In genomic region chr11:4882892-4883627, GRCm38 (mm10) we compare ENCODE assay signal across 8 mouse cellular contexts. TPM values are rescaled to one million over a fixed set of nuclear protein-coding genes. Genes with fewer than 3 reads are reported as not detected.
DNase-seq lines count a peak whose midpoint lies in the region.

No protein-coding gene starts in this region.

- H3K4me3 ChIP-seq in embryonic facial prominence, embryonic 10.5 days, result no peak overlapping the region

- WGBS in embryonic facial prominence, embryonic 10.5 days, result 53% methylated on average over 14 of the region's 14 CpGs

- H3K36me3 ChIP-seq in embryonic facial prominence, embryonic 10.5 days (replicated peaks), result peaks cover 51% of the 10 kb centered on the region

- DNase-seq in adrenal gland, adult (ENCODE audit: inconsistent age in 2 of 2, low spot score in 1 of 2), result peak; percentile 21 to 64
- no peak for DNase-seq in adrenal gland, postnatal 4 days (ENCODE audit: low spot score in 2 of 2)
- peak; percentile 32 for DNase-seq in 3T3-L1 (ENCODE audit: low read depth, low spot score)
- peak; percentile 38 for DNase-seq in embryonic facial prominence, embryonic 10.5 days (ENCODE audit: low spot score)
- DNase-seq in kidney, adult 9 months, result peak; percentile 95
- peak; percentile 62 for DNase-seq in lung, postnatal 14 days
- no peak for DNase-seq in frontal cortex, postnatal 10 days (ENCODE audit: low spot score in 2 of 2)
- DNase-seq in natural killer cell, adult 2 months (ENCODE audit: low spot score in 2 of 2), result no peak

- no peaks in the 10 kb centered on the region for H3K27me3 ChIP-seq in embryonic facial prominence, embryonic 10.5 days (replicated peaks; ENCODE audit: low read depth, poor library complexity, severe bottlenecking)

- no peaks in the 10 kb centered on the region for H3K9me3 ChIP-seq in embryonic facial prominence, embryonic 10.5 days

- H3K4me1 ChIP-seq in embryonic facial prominence, embryonic 10.5 days, result peaks cover 13% of the 10 kb centered on the region

- no peak overlapping the region for H3K27ac ChIP-seq in embryonic facial prominence, embryonic 10.5 days (replicated peaks)

RNA-seq across cellular contexts. Expression of gene Nipsnap1, which starts 9.3 kb away (rescaled TPM):
- 10 to 100 TPM; 55.8 to 55.9 TPM for total RNA-seq in adrenal gland, postnatal 4 days (2021)
- polyA plus RNA-seq in embryonic facial prominence, embryonic 10.5 days (2016; fragmentation: Nextera tagmentation; extraction: Ambion mirVana), result 88.1 and 91.7 TPM in 2 replicates

RNA-seq across cellular contexts. Expression of gene Thoc5, which starts 12.1 kb away (rescaled TPM):
- total RNA-seq in adrenal gland, postnatal 4 days (2021), result 10 to 100 TPM; 36.3 to 37.6 TPM
- 52.1 and 52.9 TPM in 2 replicates for polyA plus RNA-seq in embryonic facial prominence, embryonic 10.5 days (2016; fragmentation: Nextera tagmentation; extraction: Ambion mirVana)

RNA-seq across cellular contexts. Expression of gene Nf2, which starts 33.7 kb away (rescaled TPM):
- total RNA-seq in adrenal gland, postnatal 4 days (2021), result 10 to 100 TPM; 85.2 to 90.4 TPM
- polyA plus RNA-seq in embryonic facial prominence, embryonic 10.5 days (2016; fragmentation: Nextera tagmentation; extraction: Ambion mirVana), result 68.1 and 68.7 TPM in 2 replicates

Comparison
In these comparisons a context has a peak if more than half of its experiments do, and no peak if none do; other contexts are left out.
1. DNase-seq: peak in adrenal gland, adult (2 of 2), 3T3-L1 (single experiment), embryonic facial prominence, embryonic 10.5 days (single experiment), kidney, adult 9 months (single experiment) and lung, postnatal 14 days (single experiment); none in adrenal gland, postnatal 4 days (0 of 2), frontal cortex, postnatal 10 days (0 of 2) and natural killer cell, adult 2 months (0 of 2).